Mouse (Mus musculus) lung, embryonic 14.5 days (tissue): ENCODE results near the gene Pcsk5. TPM values are rescaled to one million over a fixed set of nuclear protein-coding genes. Genes with fewer than 3 reads are reported as not detected.

Source experiments
- ATAC-seq: fragments of 200-750 bp; cut with Nextera tagmentation; 2 replicates; pipeline ENCODE4 v1.8.0; 2017; ENCODE audit warnings: mild to moderate bottlenecking, moderate TSS enrichment, moderate library complexity; ENCODE audit not compliant: insufficient read depth
- DNase-seq: peaks from one replicate; pipeline ENCODE4 v3.0.0-alpha.2; 2015
- H3K27ac ChIP-seq: fragments of 300-500 bp; sonication (generic); 2 replicates; pipeline ENCODE4 v1.5.1; 2014; ENCODE audit warnings: low read depth, mild to moderate bottlenecking, moderate library complexity
- H3K27me3 ChIP-seq: fragments of 300-500 bp; sonication (generic); 2 replicates; pipeline ENCODE4 v1.6.1; 2014; ENCODE audit warnings: low read length, control low read depth; ENCODE audit not compliant: insufficient read depth
- H3K36me3 ChIP-seq: fragments of 300-500 bp; sonication (generic); 2 replicates; pipeline ENCODE4 v1.6.1; 2014; ENCODE audit warnings: control low read depth; ENCODE audit not compliant: insufficient read depth
- H3K4me1 ChIP-seq: fragments of 300-500 bp; sonication (generic); 2 replicates; pipeline ENCODE4 v1.6.1; 2014; ENCODE audit warnings: antibody characterized with exemption, control low read depth; ENCODE audit not compliant: insufficient read depth
- H3K4me2 ChIP-seq: fragments of 300-500 bp; sonication (generic); 2 replicates; pipeline ENCODE4 v1.6.1; 2014; ENCODE audit warnings: mild to moderate bottlenecking
- H3K4me3 ChIP-seq: fragments of 300-500 bp; sonication (generic); 2 replicates; pipeline ENCODE4 v1.5.1; 2014; ENCODE audit warnings: low read depth, low read length
- H3K9ac ChIP-seq: fragments of 300-500 bp; sonication (generic); 2 replicates; pipeline ENCODE4 v1.6.1; 2014
- H3K9me3 ChIP-seq: fragments of 300-500 bp; sonication (generic); 2 replicates; pipeline ENCODE4 v1.6.1; 2016; ENCODE audit warnings: low read depth, low read length, control low read depth
- CTCF ChIP-seq: IDR thresholded peaks from 2 replicates; pipeline ENCODE4 v1.5.1; 2016; ENCODE audit warnings: antibody characterized with exemption, low read depth
- WGBS: fragments of 180-500 bp; shearing (Covaris S2); extraction: QIAGEN DNeasy Blood & Tissue Kit; methylation state at CpG from one replicate; pipeline ENCODE4 v1.1.7; 2014; 5-methylcytosine and 5-hydroxymethylcytosine counted together
- polyA plus RNA-seq: library from polyadenylated mRNA; unstranded; fragments of >200 nt; fragmentation: Nextera tagmentation; extraction: Ambion mirVana; gene quantifications from 2 replicates; pipeline ENCODE4 v1.2.1, GENCODE M21; 2014

Pcsk5 gene
- polyA plus RNA-seq, 1 experiment from 2014 or later, result 19.0 TPM

DNA sequence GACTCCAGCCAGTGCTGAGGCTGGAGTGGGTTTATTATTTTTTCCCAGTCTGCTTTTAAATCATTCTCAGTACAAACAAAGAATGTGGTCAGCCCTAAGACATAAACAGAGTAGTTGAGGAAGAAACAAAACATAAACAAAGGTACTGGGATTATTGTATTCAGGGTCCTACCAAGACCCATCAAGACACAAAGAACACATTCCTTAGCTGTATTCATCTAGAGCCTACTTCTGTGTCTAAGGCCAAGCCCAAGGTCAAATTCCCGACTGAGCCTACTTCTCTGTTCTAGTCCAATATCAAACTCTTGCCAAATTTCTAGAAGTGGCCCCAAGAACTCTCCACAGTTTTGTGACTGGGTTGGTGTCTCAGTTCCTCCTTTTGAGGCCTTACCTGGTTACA is 419.6 kb downstream of the Pcsk5 start:
- ATAC-seq (no peak), DNase-seq (no peak)
- no peaks in the 10 kb centered on the region for H3K4me1 ChIP-seq
- WGBS, result 54% methylated on average over 1 of the region's 1 CpGs
- H3K36me3 ChIP-seq, result no peaks in the 10 kb centered on the region
- H3K4me3 ChIP-seq, result no peak overlapping the region
- TF ChIP-seq CTCF, result no peak
- no peak overlapping the region for H3K4me2 ChIP-seq
- no peak overlapping the region for H3K27ac ChIP-seq
- H3K27me3 ChIP-seq, result no peaks in the 10 kb centered on the region
- no peaks in the 10 kb centered on the region for H3K9me3 ChIP-seq
- H3K9ac ChIP-seq, result no peak overlapping the region

DNA sequence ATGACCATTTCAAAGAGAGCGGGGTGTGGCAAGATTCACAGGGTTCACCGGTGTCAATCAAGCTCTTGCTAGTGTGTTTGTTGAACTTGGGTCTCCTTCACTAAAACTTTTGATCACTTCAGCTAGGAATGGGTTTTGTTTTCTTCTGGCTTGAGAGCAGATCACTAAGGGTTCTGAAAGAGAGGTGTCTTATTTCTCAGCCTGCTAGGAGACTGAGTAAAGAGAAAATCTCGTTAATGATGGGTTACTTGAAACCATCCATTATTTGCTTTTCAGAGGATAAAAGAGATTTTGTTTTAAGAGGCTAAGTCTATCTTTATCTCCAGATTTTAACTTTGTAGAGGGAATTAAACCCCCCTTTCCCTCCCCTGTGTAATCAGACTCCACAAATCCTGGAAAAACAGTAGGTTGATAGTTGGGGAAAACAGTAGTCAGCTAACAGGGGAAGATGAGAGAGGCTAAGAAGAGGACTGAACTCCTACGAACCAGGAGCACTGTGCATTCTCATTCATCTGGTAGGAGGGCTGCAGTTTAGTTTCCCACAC is 424.4 kb downstream of the Pcsk5 start:
- no peaks in the 10 kb centered on the region for H3K36me3 ChIP-seq
- no peak overlapping the region for H3K9ac ChIP-seq
- no peaks in the 10 kb centered on the region for H3K4me1 ChIP-seq
- TF ChIP-seq CTCF, result no peak
- WGBS, result 47% methylated on average over 4 of the region's 4 CpGs
- DNase-seq (no peak), ATAC-seq (no peak)
- no peak overlapping the region for H3K4me2 ChIP-seq
- H3K4me3 ChIP-seq, result no peak overlapping the region
- no peak overlapping the region for H3K27ac ChIP-seq
- no peaks in the 10 kb centered on the region for H3K9me3 ChIP-seq
- H3K27me3 ChIP-seq, result no peaks in the 10 kb centered on the region

DNA sequence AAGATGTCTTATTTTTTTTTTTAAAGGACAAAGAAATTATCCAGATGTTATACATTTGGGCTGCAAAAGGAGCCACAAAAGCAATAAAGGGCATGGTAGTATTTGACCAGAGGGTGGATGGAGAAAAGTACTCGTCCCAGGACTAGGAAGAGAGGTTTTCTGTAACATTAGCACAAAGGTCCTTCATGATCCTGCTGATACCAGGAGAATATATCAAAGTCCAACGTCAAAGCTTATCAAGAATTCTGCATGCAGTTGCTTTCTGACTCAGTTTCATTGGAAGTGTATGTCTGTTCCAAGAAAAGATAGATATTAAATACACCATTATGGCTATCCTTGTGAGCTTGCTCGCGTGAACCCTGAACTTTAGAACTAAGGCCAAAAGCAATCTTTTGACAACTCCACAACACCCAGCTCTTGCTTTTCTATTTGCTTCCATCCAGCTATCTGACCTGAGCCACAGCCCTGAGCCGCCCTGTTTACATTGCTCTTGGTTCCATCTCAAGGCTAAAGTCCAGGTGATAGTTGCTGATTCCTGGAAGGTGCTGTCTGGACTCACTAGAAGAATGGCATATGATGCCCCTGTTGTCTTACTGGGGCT is 426.9 kb downstream of the Pcsk5 start:
- TF ChIP-seq CTCF, result no peak
- Histone ChIP-seq H3K4me2 (no peak overlapping the region), H3K4me1 (no peaks in the 10 kb centered on the region), H3K27me3 (no peaks in the 10 kb centered on the region), H3K36me3 (no peaks in the 10 kb centered on the region), H3K27ac (no peak overlapping the region), H3K9ac (no peak overlapping the region), H3K4me3 (no peak overlapping the region), H3K9me3 (no peaks in the 10 kb centered on the region)
- 71% methylated on average over 5 of the region's 5 CpGs for WGBS
- no peak for ATAC-seq
- DNase-seq, result no peak

GRCm38 (mm10) chr19:17409351-17409750 is 428.1 kb downstream of the Pcsk5 start:
- DNase-seq (no peak), ATAC-seq (no peak)
- H3K4me1 ChIP-seq, result no peaks in the 10 kb centered on the region
- no peaks in the 10 kb centered on the region for H3K36me3 ChIP-seq
- H3K27me3 ChIP-seq, result no peaks in the 10 kb centered on the region
- no peak overlapping the region for H3K4me3 ChIP-seq
- 53% methylated on average over 3 of the region's 3 CpGs for WGBS
- H3K4me2 ChIP-seq, result no peak overlapping the region
- H3K9me3 ChIP-seq, result no peaks in the 10 kb centered on the region
- no peak for TF ChIP-seq CTCF
- H3K9ac ChIP-seq, result no peak overlapping the region
- H3K27ac ChIP-seq, result no peak overlapping the region

GRCm38 (mm10) chr19:17408591-17408990 is 428.8 kb downstream of the Pcsk5 start:
- no peak for TF ChIP-seq CTCF
- H3K36me3 ChIP-seq, result no peaks in the 10 kb centered on the region
- no peaks in the 10 kb centered on the region for H3K27me3 ChIP-seq
- H3K4me1 ChIP-seq, result no peaks in the 10 kb centered on the region
- DNase-seq, result no peak
- H3K9me3 ChIP-seq, result no peaks in the 10 kb centered on the region
- H3K4me2 ChIP-seq, result no peak overlapping the region
- H3K27ac ChIP-seq, result no peak overlapping the region
- H3K9ac ChIP-seq, result no peak overlapping the region
- ATAC-seq, result no peak
- no peak overlapping the region for H3K4me3 ChIP-seq

DNA sequence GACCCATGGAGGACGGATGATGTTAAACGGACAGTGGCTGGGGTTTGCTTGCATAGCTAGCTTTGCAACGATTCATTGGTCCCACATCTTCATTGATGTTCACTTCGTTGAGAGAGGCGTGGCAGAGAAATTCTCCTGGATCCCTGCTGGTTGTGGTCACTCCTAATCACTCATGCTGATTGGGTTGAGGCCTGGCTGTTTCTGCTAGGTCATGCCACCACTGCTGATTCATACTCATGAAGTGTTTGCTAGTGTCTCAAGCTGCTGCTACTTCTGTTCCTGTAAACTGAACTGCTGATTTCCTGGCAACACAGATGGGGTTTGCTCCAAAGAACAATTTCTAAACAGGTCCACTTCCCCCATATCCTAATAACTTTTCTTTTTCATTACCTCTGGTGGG is 430.6 kb downstream of the Pcsk5 start:
- H3K27ac ChIP-seq, result no peak overlapping the region
- no peak overlapping the region for H3K9ac ChIP-seq
- H3K27me3 ChIP-seq, result no peaks in the 10 kb centered on the region
- no peak overlapping the region for H3K4me3 ChIP-seq
- DNase-seq (no peak), ATAC-seq (no peak)
- H3K4me2 ChIP-seq, result no peak overlapping the region
- no peaks in the 10 kb centered on the region for H3K4me1 ChIP-seq
- H3K9me3 ChIP-seq, result no peaks in the 10 kb centered on the region
- H3K36me3 ChIP-seq, result no peaks in the 10 kb centered on the region
- no peak for TF ChIP-seq CTCF
- WGBS, result 79% methylated on average over 5 of the region's 5 CpGs

DNA sequence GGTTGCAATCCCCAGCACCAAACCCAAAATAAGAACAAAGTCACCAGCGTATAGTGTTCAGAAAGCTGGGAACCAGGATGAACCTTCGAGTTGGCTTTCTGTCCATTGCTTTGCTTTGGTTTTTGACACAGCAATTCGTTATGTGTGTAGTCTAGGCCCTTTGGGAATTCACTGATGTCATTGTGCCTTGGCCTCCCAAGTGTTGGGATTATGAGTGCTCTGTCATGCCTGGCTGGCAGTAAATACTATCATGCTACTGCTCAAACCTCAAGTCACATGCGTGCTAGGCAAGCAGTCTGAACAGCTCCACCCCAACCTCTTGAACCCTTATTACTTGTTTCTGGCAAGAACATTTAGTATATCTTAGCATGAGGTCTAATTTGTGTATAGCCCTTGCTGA is 434.3 kb downstream of the Pcsk5 start:
- ATAC-seq (no peak), DNase-seq (no peak)
- Histone ChIP-seq H3K36me3 (peaks cover 23% of the 10 kb centered on the region), H3K27me3 (no peaks in the 10 kb centered on the region), H3K9me3 (no peaks in the 10 kb centered on the region), H3K4me3 (no peak overlapping the region), H3K4me1 (no peaks in the 10 kb centered on the region), H3K4me2 (no peak overlapping the region), H3K27ac (no peak overlapping the region), H3K9ac (no peak overlapping the region)
- no peak for TF ChIP-seq CTCF
- 82% methylated on average over 4 of the region's 4 CpGs for WGBS
